Mouse (Mus musculus) layer of hippocampus, adult 2 months (tissue): ENCODE measurements at regions not wholly inside any gene's neighbourhood (a gene's known extent, or its start where the extent isn't known, plus 50 kb on each side); places are given as distances from the start of the nearest gene placed in this dataset.

Experiments
- DNase-seq, 2 experiments: peaks; one replicate each; pipeline ENCODE4 v3.0.0; 2022; ENCODE audit warnings: low spot score in 2 of 2
- H3K27ac ChIP-seq: fragments of 200-600 bp; 2 replicates; pipeline ENCODE4 v1.8.1; 2022
- H3K4me3 ChIP-seq: fragments of 200-600 bp; 2 replicates; pipeline ENCODE4 v1.8.1; 2022; ENCODE audit warnings: mild to moderate bottlenecking
- CTCF ChIP-seq: fragments of 200-600 bp; conservative IDR thresholded peaks from 2 replicates; pipeline ENCODE4 v1.8.1; 2022; ENCODE audit warnings: antibody characterized with exemption, mild to moderate bottlenecking, moderate library complexity
- microRNA-seq, 2 experiments: library from miRNA; unstranded; fragments of <30 nt; microRNA quantifications; one replicate each; pipeline ENCODE4 v1.2.0; 2021

- Histone ChIP-seq H3K27ac (no peak overlapping the region), H3K4me3 (no peak overlapping the region)
- DNase-seq, result no peak
- TF ChIP-seq CTCF, result no peak
Measured at GRCm38 (mm10) chr13:60541165-60541564, 60.6 kb upstream of the Dapk1 start.

- no peak overlapping the region for H3K27ac ChIP-seq
- no peak for DNase-seq
- no peak for TF ChIP-seq CTCF
- H3K4me3 ChIP-seq, result no peak overlapping the region
Measured at GRCm38 (mm10) chr13:60544363-60544762, 57.4 kb upstream of the Dapk1 start.

- H3K27ac ChIP-seq, result no peak overlapping the region
- no peak overlapping the region for H3K4me3 ChIP-seq
- no peak for DNase-seq
- no peak for TF ChIP-seq CTCF
Measured at GRCm38 (mm10) chr13:60545999-60546733, 55.6 kb upstream of the Dapk1 start.

Small RNA genes lying in the stretch of these regions (microRNA-seq; reads per million reads assigned to microRNA genes)
- gene Gm24999 (0 reads per million in 2 experiments), gene Gm25000 (0 reads per million in 2 experiments)
